Mouse (Mus musculus): ENCODE data around the gene Cacng1.

Cacng1 gene

GRCm38 (mm10) chr11:107657117-107657516 lies 59.2 kb downstream of the Cacng1 start:
- no peak for DNase-seq (ENCODE audit: low spot score in 2 of 2)

- DNase-seq (ENCODE audit: low spot score in 2 of 2): no peak
Measured at GRCm38 (mm10) chr11:107655538-107655937, 60.8 kb downstream of the Cacng1 start.

Data from spleen, postnatal 36 days (tissue).